8 mouse cellular contexts compared by ENCODE assay signal in genomic region chr15:102117461-102118443, GRCm38 (mm10). TPM values are rescaled to one million over a fixed set of nuclear protein-coding genes. Genes with fewer than 3 reads are reported as not detected.
A peak's percentile ranks its signal among the peaks of the same experiment; 100 is the strongest.
DNase-seq lines count a peak whose midpoint lies in the region; ATAC-seq and TF ChIP-seq lines count a peak whose summit lies in the region.

No protein-coding gene starts in this region.

- TF ChIP-seq CTCF in C2C12 (IDR thresholded peaks at IDR 0.05; ENCODE audit: control insufficient read depth, insufficient read depth, insufficient read length): peak; percentile 11
- TF ChIP-seq CTCF in embryonic fibroblast, embryonic 13.5 days (IDR thresholded peaks at IDR 0.05; ENCODE audit: borderline replicate concordance, insufficient read depth, low read length): peak; percentile 68; the same call in 1 of the 2 replicates

- no peak overlapping the region for H3K4me2 ChIP-seq in forebrain, embryonic 13.5 days

- no peak overlapping the region for H3K4me3 ChIP-seq in forebrain, embryonic 13.5 days
- H3K4me3 ChIP-seq in forebrain, embryonic 10.5 days: no peak overlapping the region
- no peak overlapping the region for H3K4me3 ChIP-seq in C2C12 (ENCODE audit: insufficient read depth, poor library complexity, severe bottlenecking)
- H3K4me3 ChIP-seq in embryonic fibroblast, embryonic 13.5 days (ENCODE audit: insufficient read depth, low read length): no peak overlapping the region

- no peak overlapping the region for H3K9ac ChIP-seq in forebrain, embryonic 13.5 days

- no peak for DNase-seq in forebrain, embryonic 10.5 days (ENCODE audit: extremely low spot score, low spot score)
- peak; percentile 79 to 81 for DNase-seq in kidney, postnatal 36 days
- DNase-seq in spleen, postnatal 4 days (ENCODE audit: low spot score in 2 of 2): no peak
- DNase-seq in layer of hippocampus, adult 8-10 months (ENCODE audit: low spot score in 2 of 2): no peak
- DNase-seq in spleen, adult 18-20 months: no peak

- no peaks in the 10 kb centered on the region for H3K79me3 ChIP-seq in C2C12 (ENCODE audit: low read depth)

- H3K27me3 ChIP-seq in forebrain, embryonic 13.5 days: no peaks in the 10 kb centered on the region
- no peaks in the 10 kb centered on the region for H3K27me3 ChIP-seq in forebrain, embryonic 10.5 days (ENCODE audit: poor library complexity, severe bottlenecking)
- H3K27me3 ChIP-seq in C2C12 (ENCODE audit: control insufficient read depth, insufficient read depth, insufficient read length): no peaks in the 10 kb centered on the region

- no peak for ATAC-seq in forebrain, embryonic 13.5 days

- no peak for TF ChIP-seq POLR2A in embryonic fibroblast, embryonic 13.5 days (IDR thresholded peaks at IDR 0.05; ENCODE audit: low read depth, low read length)

- peaks cover 68% of the 10 kb centered on the region for H3K36me3 ChIP-seq in forebrain, embryonic 13.5 days (ENCODE audit: poor library complexity, severe bottlenecking)
- H3K36me3 ChIP-seq in forebrain, embryonic 10.5 days (replicated peaks): peaks cover 93% of the 10 kb centered on the region
- peaks cover 85% of the 10 kb centered on the region for H3K36me3 ChIP-seq in C2C12 (ENCODE audit: control insufficient read depth, insufficient read depth)

- H3K4me1 ChIP-seq in forebrain, embryonic 13.5 days: peaks cover 29% of the 10 kb centered on the region
- peaks cover 21% of the 10 kb centered on the region for H3K4me1 ChIP-seq in forebrain, embryonic 10.5 days
- no peaks in the 10 kb centered on the region for H3K4me1 ChIP-seq in embryonic fibroblast, embryonic 13.5 days (ENCODE audit: control insufficient read depth, insufficient read depth, low read length)

- H3K9me3 ChIP-seq in forebrain, embryonic 13.5 days (replicated peaks): no peaks in the 10 kb centered on the region
- no peaks in the 10 kb centered on the region for H3K9me3 ChIP-seq in forebrain, embryonic 10.5 days

- peak overlapping the region; percentile 84 for H3K27ac ChIP-seq in forebrain, embryonic 13.5 days
- H3K27ac ChIP-seq in forebrain, embryonic 10.5 days: no peak overlapping the region
- no peak overlapping the region for H3K27ac ChIP-seq in embryonic fibroblast, embryonic 13.5 days (ENCODE audit: insufficient read depth, low read length)

- no peak overlapping the region for H3ac ChIP-seq in C2C12 (ENCODE audit: control insufficient read depth, insufficient read length, low read depth)

- H3K79me2 ChIP-seq in C2C12 (ENCODE audit: control insufficient read depth, insufficient read depth): no peaks in the 10 kb centered on the region

- 82% methylated on average over 19 of the region's 19 CpGs for WGBS in forebrain, embryonic 13.5 days
- 80% methylated on average over 19 of the region's 19 CpGs for WGBS in forebrain, embryonic 10.5 days

TF ChIP-seq in C2C12, 6 proteins besides CTCF, POLR2A, EP300 and RAD21:
- TF ChIP-seq CEBPB (IDR thresholded peaks at IDR 0.05; ENCODE audit: low read depth) (no peak), MAX (IDR thresholded peaks at IDR 0.05) (no peak), MYOG (IDR thresholded peaks at IDR 0.05; ENCODE audit: control insufficient read depth, extremely low read depth, insufficient read length) (no peak), USF1 (IDR thresholded peaks at IDR 0.05; ENCODE audit: low read depth) (no peak), FOSL1 (IDR thresholded peaks at IDR 0.05; ENCODE audit: insufficient read depth, low read length, poor library complexity, severe bottlenecking) (no peak), MYOD1 (IDR thresholded peaks at IDR 0.05; ENCODE audit: control insufficient read depth, insufficient read length, low read depth) (no peak)

RNA-seq across cellular contexts. Expression of gene Tns2, which starts 17.5 kb away (rescaled TPM):
- polyA plus RNA-seq in forebrain, embryonic 13.5 days (2015; fragmentation: Nextera tagmentation; extraction: Ambion mirVana): 4.5 and 6.7 TPM in 2 replicates
- 11.1 and 13.1 TPM in 2 replicates for polyA plus RNA-seq in forebrain, embryonic 10.5 days (2016; fragmentation: Nextera tagmentation; extraction: Ambion mirVana)
- 67.8 TPM for polyA plus RNA-seq in C2C12 (2012; fragmentation: generic; extraction: Trizol)
- 61.8 and 71.1 TPM in 2 replicates for polyA plus RNA-seq in embryonic fibroblast, embryonic 13.5 days (2011; ENCODE audit: insufficient read length, low read depth, missing spikeins)
- 10 to 100 TPM; 22.4 to 26.9 (median 24.8) TPM for total RNA-seq in layer of hippocampus, adult 8-10 months (2022)

RNA-seq across cellular contexts. Expression of gene Spryd3, which starts 18.3 kb away (rescaled TPM):
- 21.7 and 25.4 TPM in 2 replicates for polyA plus RNA-seq in forebrain, embryonic 13.5 days (2015; fragmentation: Nextera tagmentation; extraction: Ambion mirVana)
- 10.8 and 12.7 TPM in 2 replicates for polyA plus RNA-seq in forebrain, embryonic 10.5 days (2016; fragmentation: Nextera tagmentation; extraction: Ambion mirVana)
- polyA plus RNA-seq in C2C12 (2012; fragmentation: generic; extraction: Trizol): 47.1 TPM
- 35.5 and 36.0 TPM in 2 replicates for polyA plus RNA-seq in embryonic fibroblast, embryonic 13.5 days (2011; ENCODE audit: insufficient read length, low read depth, missing spikeins)
- total RNA-seq in layer of hippocampus, adult 8-10 months (2022): 100 to 1,000 TPM; 144 to 152 (median 146) TPM

RNA-seq across cellular contexts. Expression of gene Igfbp6, which starts 26.4 kb away (rescaled TPM):
- 0.37 and 0.40 TPM in 2 replicates for polyA plus RNA-seq in forebrain, embryonic 13.5 days (2015; fragmentation: Nextera tagmentation; extraction: Ambion mirVana)
- polyA plus RNA-seq in forebrain, embryonic 10.5 days (2016; fragmentation: Nextera tagmentation; extraction: Ambion mirVana): 0.14 and 0.17 TPM in 2 replicates
- polyA plus RNA-seq in C2C12 (2012; fragmentation: generic; extraction: Trizol): 297 TPM
- polyA plus RNA-seq in embryonic fibroblast, embryonic 13.5 days (2011; ENCODE audit: insufficient read length, low read depth, missing spikeins): 43.0 and 55.0 TPM in 2 replicates
- 10 to 100 TPM; 11.2 to 13.6 (median 12.7) TPM for total RNA-seq in layer of hippocampus, adult 8-10 months (2022)

RNA-seq across cellular contexts. Expression of gene Soat2, which starts 32.6 kb away (rescaled TPM):
- polyA plus RNA-seq in forebrain, embryonic 13.5 days (2015; fragmentation: Nextera tagmentation; extraction: Ambion mirVana): 0.10 TPM in 1 of 2 replicates, not detected in the other
- polyA plus RNA-seq in forebrain, embryonic 10.5 days (2016; fragmentation: Nextera tagmentation; extraction: Ambion mirVana): 0.09 TPM in 1 of 2 replicates, not detected in the other
- polyA plus RNA-seq in C2C12 (2012; fragmentation: generic; extraction: Trizol): 0.06 TPM
- polyA plus RNA-seq in embryonic fibroblast, embryonic 13.5 days (2011; ENCODE audit: insufficient read length, low read depth, missing spikeins): 1.3 and 2.6 TPM in 2 replicates
- under 1 TPM in 2 of 4 experiments, not detected in 2; 0.20 to 0.39 TPM for total RNA-seq in layer of hippocampus, adult 8-10 months (2022)

RNA-seq across cellular contexts. Expression of gene Eif4b, which starts 44.2 kb away (rescaled TPM):
- 90.5 and 102 TPM in 2 replicates for polyA plus RNA-seq in forebrain, embryonic 13.5 days (2015; fragmentation: Nextera tagmentation; extraction: Ambion mirVana)
- 140 and 143 TPM in 2 replicates for polyA plus RNA-seq in forebrain, embryonic 10.5 days (2016; fragmentation: Nextera tagmentation; extraction: Ambion mirVana)
- 268 TPM for polyA plus RNA-seq in C2C12 (2012; fragmentation: generic; extraction: Trizol)
- 309 and 317 TPM in 2 replicates for polyA plus RNA-seq in embryonic fibroblast, embryonic 13.5 days (2011; ENCODE audit: insufficient read length, low read depth, missing spikeins)
- 100 to 1,000 TPM; 175 to 212 (median 192) TPM for total RNA-seq in layer of hippocampus, adult 8-10 months (2022)

Comparison
In these comparisons a context has a peak if more than half of its experiments do, and no peak if none do; other contexts are left out.
1. DNase-seq: peak in kidney, postnatal 36 days (2 of 2); none in forebrain, embryonic 10.5 days (single experiment), spleen, postnatal 4 days (0 of 2), layer of hippocampus, adult 8-10 months (0 of 2) and spleen, adult 18-20 months (0 of 2).
2. RNA of gene Igfbp6, which starts 26.4 kb away (polyA plus RNA-seq): 297 TPM in C2C12 (single experiment) and 43.0 to 55.0 TPM in embryonic fibroblast, embryonic 13.5 days; 0.37 to 0.40 TPM in forebrain, embryonic 13.5 days and 0.14 to 0.17 TPM in forebrain, embryonic 10.5 days; every median in the first group is over 10 times any median in the second.